Mouse (Mus musculus) olfactory bulb, adult 2 months (tissue): ENCODE measurements at regions not wholly inside any gene's neighbourhood (a gene's known extent, or its start where the extent isn't known, plus 50 kb on each side); places are given as distances from the start of the nearest gene placed in this dataset.

Experiments used
- CTCF ChIP-seq: fragments of 200-500 bp; IDR thresholded peaks from 2 replicates; pipeline ENCODE4 v1.5.1; 2012; ENCODE audit warnings: low read depth, mild to moderate bottlenecking, low read length, moderate library complexity; ENCODE audit not compliant: insufficient read depth
- POLR2A ChIP-seq: fragments of 200-500 bp; IDR thresholded peaks from 2 replicates; pipeline ENCODE4 v1.6.1; 2012; ENCODE audit warnings: mild to moderate bottlenecking, low read depth, low read length, moderate library complexity; ENCODE audit not compliant: insufficient read depth

DNA sequence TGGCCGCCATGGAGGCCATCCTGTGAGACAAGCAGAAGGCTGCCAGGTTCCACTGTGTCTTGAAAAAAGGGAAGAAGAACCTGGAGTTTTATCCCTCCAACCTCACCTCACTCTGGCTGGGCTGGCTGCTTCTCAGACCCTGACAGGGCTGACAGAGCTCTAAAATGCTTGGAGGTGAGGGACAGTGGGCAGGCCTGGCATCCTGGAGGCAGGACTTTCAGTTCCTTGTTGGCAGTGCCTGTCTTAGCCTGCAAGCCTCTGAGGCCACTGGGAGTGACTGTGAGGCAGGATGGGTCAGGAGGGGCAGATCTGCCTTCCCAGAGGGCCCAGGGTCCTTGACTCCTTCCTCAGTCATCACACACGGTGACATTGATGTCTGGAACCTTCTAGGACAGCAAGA lies 66.3 kb upstream of the Ercc6l2 start:
- no peak for TF ChIP-seq CTCF
- TF ChIP-seq POLR2A, result no peak
